Mouse (Mus musculus) intestine, postnatal 0 days (tissue): ENCODE measurements around the gene Plekho1. TPM values are rescaled to one million over a fixed set of nuclear protein-coding genes. Genes with fewer than 3 reads are reported as not detected.

Experiments
- ATAC-seq: fragments of 200-750 bp; cut with Nextera tagmentation; 2 replicates; pipeline ENCODE4 v1.8.0; 2017; ENCODE audit warnings: mild to moderate bottlenecking, moderate TSS enrichment, moderate library complexity
- H3K27ac ChIP-seq: fragments of 300-500 bp; sonication (generic); 2 replicates; pipeline ENCODE4 v1.5.1; 2014; ENCODE audit warnings: mild to moderate bottlenecking, low read depth, low read length, moderate library complexity
- H3K27me3 ChIP-seq: fragments of 300-500 bp; sonication (generic); replicated peaks from 2 replicates; pipeline ENCODE4 v1.6.1; 2014; ENCODE audit warnings: low read length, mixed read lengths; ENCODE audit not compliant: control insufficient read depth, insufficient read depth
- H3K36me3 ChIP-seq: fragments of 300-500 bp; sonication (generic); 2 replicates; pipeline ENCODE4 v1.6.1; 2014; ENCODE audit warnings: mild to moderate bottlenecking, moderate library complexity; ENCODE audit not compliant: control insufficient read depth, insufficient read depth
- H3K4me1 ChIP-seq: fragments of 300-500 bp; sonication (generic); replicated peaks from 2 replicates; pipeline ENCODE4 v1.6.1; 2014; ENCODE audit warnings: antibody characterized with exemption, low read length, mixed read lengths; ENCODE audit not compliant: control insufficient read depth, insufficient read depth
- H3K4me2 ChIP-seq: fragments of 300-500 bp; sonication (generic); replicated peaks from 2 replicates; pipeline ENCODE4 v1.6.1; 2014; ENCODE audit warnings: low read depth, mild to moderate bottlenecking, moderate library complexity
- H3K4me3 ChIP-seq: fragments of 300-500 bp; sonication (generic); 2 replicates; pipeline ENCODE4 v1.5.1; 2014; ENCODE audit warnings: low read depth, low read length
- H3K9ac ChIP-seq: fragments of 300-500 bp; sonication (generic); 2 replicates; pipeline ENCODE4 v1.6.1; 2014; ENCODE audit warnings: mild to moderate bottlenecking, low read depth, low read length
- H3K9me3 ChIP-seq: fragments of 300-500 bp; sonication (generic); 2 replicates; pipeline ENCODE4 v1.6.1; 2016; ENCODE audit warnings: mixed run types; ENCODE audit not compliant: control insufficient read depth
- CTCF ChIP-seq: sonication (generic); IDR thresholded peaks from 2 replicates; pipeline ENCODE4 v1.5.1; 2016; ENCODE audit warnings: low read depth, mild to moderate bottlenecking, control low read depth, antibody characterized with exemption, moderate library complexity
- WGBS: fragments of 180-500 bp; shearing (Covaris S2); extraction: QIAGEN DNeasy Blood & Tissue Kit; methylation state at CpG from one replicate; pipeline ENCODE4 v1.1.7; 2014; 5-methylcytosine and 5-hydroxymethylcytosine counted together
- polyA plus RNA-seq: library from polyadenylated mRNA; unstranded; fragments of >200 nt; fragmentation: Nextera tagmentation; extraction: Ambion mirVana; gene quantifications from 2 replicates; pipeline ENCODE4 v1.2.1, GENCODE M21; 2015

The Plekho1 gene
- polyA plus RNA-seq, 1 experiment from 2014 or later, result 18.9 TPM

DNA sequence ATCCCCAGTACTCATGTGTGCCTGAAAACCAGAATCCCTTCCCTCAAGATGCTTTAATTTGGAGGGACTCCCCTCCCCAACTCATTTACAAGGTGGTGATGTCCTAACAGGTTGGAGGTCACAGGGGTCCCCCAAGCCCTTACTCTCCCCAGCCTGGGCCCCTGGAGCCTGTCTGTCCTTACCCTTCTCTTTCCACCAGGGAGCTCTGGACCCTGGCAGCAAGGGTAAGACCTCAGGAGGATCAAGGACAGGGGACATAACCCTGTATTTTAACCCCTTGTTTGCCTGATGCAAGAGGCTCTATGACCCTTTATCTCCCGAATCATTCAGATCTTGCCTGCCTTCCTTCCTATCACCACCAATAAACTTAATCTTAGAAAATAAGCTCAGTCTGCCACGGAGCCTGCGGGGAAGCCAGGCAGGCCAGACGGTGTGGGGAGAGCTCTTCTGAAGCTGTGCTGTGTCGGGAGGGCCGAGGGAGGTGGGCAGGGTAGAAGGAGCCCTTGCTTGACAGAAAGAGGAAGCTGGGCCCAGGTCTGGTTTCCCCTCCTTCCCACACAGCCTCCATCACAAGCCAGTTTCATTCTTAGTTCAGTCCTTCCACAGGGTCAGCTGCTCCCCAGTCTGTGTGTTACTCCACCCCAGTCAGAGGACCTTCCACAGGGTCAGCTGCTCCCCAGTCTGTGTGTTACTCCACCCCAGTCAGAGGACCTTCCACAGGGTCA is 8.3 kb downstream of the Plekho1 start:
- Histone ChIP-seq H3K4me2 (no peak overlapping the region), H3K27me3 (no peaks in the 10 kb centered on the region), H3K4me1 (peaks cover 8% of the 10 kb centered on the region), H3K9me3 (no peaks in the 10 kb centered on the region), H3K9ac (no peak overlapping the region), H3K4me3 (no peak overlapping the region), H3K36me3 (peaks cover 33% of the 10 kb centered on the region), H3K27ac (no peak overlapping the region)
- WGBS, result 68% methylated on average over 6 of the region's 6 CpGs
- ATAC-seq, result no peak
- TF ChIP-seq CTCF, result no peak

DNA sequence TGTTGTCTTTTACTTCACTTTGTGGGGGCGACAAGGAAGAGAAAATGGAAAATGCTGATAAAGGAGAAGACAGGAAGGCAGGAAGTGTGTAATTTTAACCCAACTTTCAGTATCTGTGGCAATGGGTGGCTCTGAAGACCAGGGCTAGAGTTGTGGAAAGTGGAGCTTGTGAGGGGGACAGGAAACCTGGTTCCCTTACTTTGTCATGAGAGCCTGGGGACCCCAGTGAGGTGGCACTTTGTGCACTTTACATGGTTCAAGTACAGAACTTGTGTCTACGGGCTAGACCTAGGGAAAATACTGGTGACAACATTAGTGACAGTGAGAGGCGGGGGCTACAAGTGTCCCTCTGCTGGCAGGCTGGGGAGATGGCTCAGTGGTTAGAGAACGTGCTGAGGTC is 8.8 kb downstream of the Plekho1 start:
- Histone ChIP-seq H3K27ac (peak overlapping the region; percentile 84; the same call in 1 of the 2 replicates), H3K9ac (no peak overlapping the region), H3K36me3 (peaks cover 31% of the 10 kb centered on the region), H3K27me3 (no peaks in the 10 kb centered on the region), H3K4me3 (no peak overlapping the region), H3K9me3 (no peaks in the 10 kb centered on the region), H3K4me2 (no peak overlapping the region), H3K4me1 (peaks cover 8% of the 10 kb centered on the region)
- TF ChIP-seq CTCF, result no peak
- ATAC-seq, result no peak
- 70% methylated on average over 4 of the region's 4 CpGs for WGBS

DNA sequence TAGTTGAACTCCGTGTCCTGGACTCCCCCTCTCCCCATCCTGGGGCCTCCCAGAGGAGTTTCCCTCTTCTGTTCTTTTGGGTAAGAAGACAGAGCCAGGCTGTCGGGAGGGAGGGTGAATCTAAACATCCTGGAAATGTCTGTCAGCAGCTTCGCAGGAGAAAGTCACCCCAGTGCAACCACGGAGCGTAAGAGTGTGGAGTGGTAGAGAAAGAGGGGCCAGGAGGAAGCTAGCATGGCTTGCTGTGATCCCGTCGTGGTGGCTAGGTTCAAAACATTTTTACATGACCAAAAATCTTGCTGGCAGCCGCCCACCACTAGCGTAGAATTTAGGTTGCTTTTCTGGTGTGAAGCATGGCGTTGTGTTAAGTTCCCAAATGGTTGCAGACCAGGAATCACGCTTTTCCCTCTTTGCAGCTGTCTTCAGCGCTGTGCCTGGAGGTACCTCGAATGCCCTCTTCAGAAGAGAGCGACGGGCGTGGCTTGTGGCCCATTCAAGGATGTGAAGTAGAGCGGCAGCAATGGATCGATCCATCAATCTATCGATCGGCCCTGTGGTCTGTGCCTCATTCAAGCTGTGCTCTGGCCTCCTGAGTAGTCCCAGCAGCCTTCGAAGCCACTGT is 9.7 kb downstream of the Plekho1 start:
- ATAC-seq, result peak; percentile 60
- H3K9me3 ChIP-seq, result no peaks in the 10 kb centered on the region
- peak overlapping the region; percentile 20 for H3K4me3 ChIP-seq
- peaks cover 8% of the 10 kb centered on the region for H3K4me1 ChIP-seq
- peak overlapping the region; percentile 58 for H3K4me2 ChIP-seq
- peak overlapping the region; percentile 84 for H3K27ac ChIP-seq
- H3K9ac ChIP-seq, result peak overlapping the region; percentile 24; the same call in 1 of the 2 replicates
- TF ChIP-seq CTCF, result no peak
- WGBS, result 10% methylated on average over 21 of the region's 21 CpGs
- peaks cover 24% of the 10 kb centered on the region for H3K36me3 ChIP-seq
- H3K27me3 ChIP-seq, result no peaks in the 10 kb centered on the region

- peaks cover 8% of the 10 kb centered on the region for H3K4me1 ChIP-seq
- H3K4me3 ChIP-seq, result peak overlapping the region; percentile 20
- peak; percentile 77 for ATAC-seq
- H3K27me3 ChIP-seq, result no peaks in the 10 kb centered on the region
- peak overlapping the region; percentile 58 for H3K4me2 ChIP-seq
- WGBS, result 12% methylated on average over 12 of the region's 12 CpGs
- H3K27ac ChIP-seq, result peak overlapping the region; percentile 84
- H3K36me3 ChIP-seq, result peaks cover 17% of the 10 kb centered on the region
- peak overlapping the region; percentile 24; the same call in 1 of the 2 replicates for H3K9ac ChIP-seq
- no peaks in the 10 kb centered on the region for H3K9me3 ChIP-seq
- no peak for TF ChIP-seq CTCF
These were observed 10.4 kb downstream of the Plekho1 start for GRCm38 (mm10) chr3:95985209-95986000.

DNA sequence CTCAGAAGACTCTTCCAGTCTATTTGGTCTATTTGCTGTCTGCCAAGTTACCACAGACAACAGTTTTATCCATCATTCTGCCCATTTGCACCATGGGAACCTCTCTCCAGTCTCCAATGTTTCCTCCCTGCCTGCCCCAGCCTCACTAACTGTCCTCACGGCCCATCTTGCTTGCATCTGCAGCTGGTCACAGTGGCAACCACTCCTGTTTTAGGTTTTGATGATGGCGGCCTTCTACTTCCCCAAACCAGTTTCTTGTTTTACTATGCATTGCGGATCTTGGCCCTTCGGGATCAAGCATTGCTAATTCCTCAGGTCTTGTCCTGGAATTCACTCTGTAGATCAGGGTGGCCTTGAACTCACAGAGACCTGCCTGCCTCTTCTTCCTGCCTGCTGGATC is 13.7 kb downstream of the Plekho1 start:
- Histone ChIP-seq H3K9me3 (no peaks in the 10 kb centered on the region), H3K4me2 (no peak overlapping the region), H3K27ac (no peak overlapping the region), H3K27me3 (no peaks in the 10 kb centered on the region), H3K4me1 (peaks cover 8% of the 10 kb centered on the region), H3K9ac (no peak overlapping the region), H3K36me3 (no peaks in the 10 kb centered on the region), H3K4me3 (no peak overlapping the region)
- no peak for ATAC-seq
- no peak for TF ChIP-seq CTCF
- whole genome bisulfite sequencing, result 83% methylated on average over 4 of the region's 4 CpGs
